ENCODE assay signal across 29 mouse cellular contexts in the genomic region with DNA sequence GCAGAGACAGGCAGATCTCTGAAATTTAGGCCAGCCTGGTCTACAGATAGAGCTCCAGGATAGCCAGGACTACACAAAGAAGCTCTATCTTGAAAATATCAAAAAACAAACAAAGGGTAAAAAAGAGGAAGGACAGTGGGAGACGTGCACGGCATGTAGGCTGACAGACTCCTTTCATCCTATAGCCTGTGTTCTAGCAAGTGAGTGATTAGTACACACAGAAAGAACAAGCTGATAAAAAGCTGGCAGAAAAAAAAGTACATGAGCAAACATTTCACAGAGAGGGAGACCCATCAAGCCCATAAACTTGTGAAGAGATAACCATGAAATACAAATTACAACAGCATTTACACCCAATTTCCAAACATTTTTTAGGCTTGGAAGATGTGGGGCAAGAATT. TPM values are rescaled to one million over a fixed set of nuclear protein-coding genes. Genes with fewer than 3 reads are reported as not detected.
A peak's percentile ranks its signal among the peaks of the same experiment; 100 is the strongest.
DNase-seq lines count a peak whose midpoint lies in the region; ATAC-seq and TF ChIP-seq lines count a peak whose summit lies in the region.
"Had no signal": no experiment of that assay in that cellular context is flagged by ENCODE, and none has a peak within 500 bp of the region (broad histone marks: within the 10 kb centered on the region; RNA-seq: fewer than 3 reads in every experiment).

No protein-coding gene starts in this region.

- H3K27me3 ChIP-seq in intestine, embryonic 14.5 days (replicated peaks; ENCODE audit: control insufficient read depth, insufficient read depth, low read length) = peaks cover 32% of the 10 kb centered on the region
- H3K27me3 ChIP-seq in intestine, postnatal 0 days (replicated peaks; ENCODE audit: control insufficient read depth, insufficient read depth, low read length) = peaks cover 9% of the 10 kb centered on the region
- no peaks in the 10 kb centered on the region for H3K27me3 ChIP-seq in thymus, adult 2 months (ENCODE audit: control insufficient read depth, insufficient read depth, low read length)
- H3K27me3 ChIP-seq in heart, embryonic 12.5 days (replicated peaks) = peaks cover 39% of the 10 kb centered on the region
- H3K27me3 ChIP-seq: CH12.LX had no signal

- H3K4me3 ChIP-seq in intestine, embryonic 14.5 days (ENCODE audit: low read depth, low read length) = no peak overlapping the region
- H3K4me3 ChIP-seq in intestine, postnatal 0 days (ENCODE audit: low read depth, low read length) = no peak overlapping the region
- H3K4me3 ChIP-seq in thymus, adult 2 months (ENCODE audit: control insufficient read depth, insufficient read depth, low read length) = no peak overlapping the region
- H3K4me3 ChIP-seq in heart, embryonic 12.5 days = no peak overlapping the region
- H3K4me3 ChIP-seq: forebrain, embryonic 10.5 days; forebrain, embryonic 13.5 days; heart, embryonic 15.5 days had no signal

- no peak overlapping the region for H3K9ac ChIP-seq in intestine, embryonic 14.5 days (ENCODE audit: low read length)
- H3K9ac ChIP-seq in intestine, postnatal 0 days (ENCODE audit: low read depth, low read length) = no peak overlapping the region
- H3K9ac ChIP-seq in heart, embryonic 12.5 days = no peak overlapping the region
- H3K9ac ChIP-seq: forebrain, embryonic 13.5 days; heart, embryonic 15.5 days; hindbrain, embryonic 14.5 days had no signal

- no peaks in the 10 kb centered on the region for H3K4me1 ChIP-seq in intestine, embryonic 14.5 days (replicated peaks; ENCODE audit: control insufficient read depth, insufficient read depth, low read length)
- H3K4me1 ChIP-seq in intestine, postnatal 0 days (replicated peaks; ENCODE audit: control insufficient read depth, insufficient read depth, low read length) = no peaks in the 10 kb centered on the region
- H3K4me1 ChIP-seq in thymus, adult 2 months (replicated peaks; ENCODE audit: control insufficient read depth, insufficient read depth, low read length) = peaks cover 27% of the 10 kb centered on the region
- H3K4me1 ChIP-seq in heart, embryonic 12.5 days (replicated peaks) = no peaks in the 10 kb centered on the region
- H3K4me1 ChIP-seq: forebrain, embryonic 10.5 days; forebrain, embryonic 13.5 days; heart, embryonic 15.5 days had no signal

- ATAC-seq in intestine, embryonic 14.5 days (replicated peaks; ENCODE audit: low FRiP score, low TSS enrichment, low read depth) = no peak
- no peak for ATAC-seq in intestine, postnatal 0 days
- ATAC-seq in megakaryocyte, adult 5-6 weeks (ENCODE audit: poor library complexity, severe bottlenecking) = peak; percentile 23; the same call in 1 of the 2 replicates
- no peak for ATAC-seq in heart, embryonic 12.5 days (ENCODE audit: insufficient number of reproducible peaks, low FRiP score)
- ATAC-seq: activated CD4-positive, CD25-positive, alpha-beta regulatory T cell, adult 4 months; forebrain, embryonic 13.5 days; forebrain, embryonic 16.5 days; hindbrain, postnatal 0 days had no signal

- no peak overlapping the region for H3K4me2 ChIP-seq in intestine, embryonic 14.5 days (ENCODE audit: low read length)
- H3K4me2 ChIP-seq in intestine, postnatal 0 days (replicated peaks; ENCODE audit: low read depth) = no peak overlapping the region
- no peak overlapping the region for H3K4me2 ChIP-seq in heart, embryonic 12.5 days
- H3K4me2 ChIP-seq: forebrain, embryonic 13.5 days; heart, embryonic 11.5 days; heart, embryonic 15.5 days; hindbrain, embryonic 14.5 days had no signal

- H3K27ac ChIP-seq in intestine, embryonic 14.5 days (ENCODE audit: low read depth) = no peak overlapping the region
- H3K27ac ChIP-seq in intestine, postnatal 0 days (ENCODE audit: low read depth, low read length) = no peak overlapping the region
- H3K27ac ChIP-seq in thymus, adult 2 months (ENCODE audit: control insufficient read depth, insufficient read depth, low read length) = peak overlapping the region; percentile 52
- H3K27ac ChIP-seq in heart, embryonic 12.5 days (ENCODE audit: poor library complexity, severe bottlenecking) = no peak overlapping the region
- H3K27ac ChIP-seq: forebrain, embryonic 10.5 days; forebrain, embryonic 13.5 days; heart, embryonic 15.5 days; hindbrain, embryonic 14.5 days; hindbrain, postnatal 0 days had no signal

- 52% methylated on average over 2 of the region's 2 CpGs for WGBS in intestine, embryonic 14.5 days
- WGBS in intestine, postnatal 0 days = 19% methylated on average over 2 of the region's 2 CpGs
- WGBS in thymus, adult 2 months = 18% methylated on average over 2 of the region's 2 CpGs
- 23% methylated on average over 2 of the region's 2 CpGs for WGBS in heart, embryonic 12.5 days

- peak; percentile 44 for DNase-seq in intestine, embryonic 14.5 days (ENCODE audit: low spot score)
- no peak for DNase-seq in thymus, adult 2 months
- no peak for DNase-seq in thymus, postnatal 25 days
- DNase-seq in kidney, adult 18-20 months = no peak
- DNase-seq: adrenal gland, adult 8-10 months; adrenal gland, postnatal 36 days; B cell, adult 2 months; cerebellum, adult 18-20 months; cerebellum, adult 9-10 months; cerebellum, postnatal 14 days; gastrocnemius, postnatal 10 days; gastrocnemius, postnatal 36 days; heart, postnatal 10 days; heart, postnatal 4 days had no signal

- no peak for TF ChIP-seq CTCF in intestine, postnatal 0 days (IDR thresholded peaks at IDR 0.05; ENCODE audit: low read depth)
- TF ChIP-seq CTCF in thymus, adult 2 months (IDR thresholded peaks at IDR 0.05; ENCODE audit: borderline replicate concordance, control insufficient read depth, extremely low read depth, insufficient read depth, low read length, poor library complexity) = no peak

- no peaks in the 10 kb centered on the region for H3K36me3 ChIP-seq in intestine, embryonic 14.5 days (ENCODE audit: control insufficient read depth, insufficient read depth, low read length)
- no peaks in the 10 kb centered on the region for H3K36me3 ChIP-seq in intestine, postnatal 0 days (ENCODE audit: control insufficient read depth, insufficient read depth)
- peaks cover 5% of the 10 kb centered on the region; the same call in 1 of the 2 replicates for H3K36me3 ChIP-seq in thymus, adult 2 months (ENCODE audit: control insufficient read depth, insufficient read depth, low read length)
- H3K36me3 ChIP-seq in heart, embryonic 12.5 days = no peaks in the 10 kb centered on the region
- H3K36me3 ChIP-seq: forebrain, embryonic 10.5 days; heart, embryonic 15.5 days had no signal

- TF ChIP-seq POLR2A in thymus, adult 2 months (IDR thresholded peaks at IDR 0.05; ENCODE audit: control insufficient read depth, extremely low read depth, insufficient read depth, low read length, poor library complexity) = no peak

- no peaks in the 10 kb centered on the region for H3K9me3 ChIP-seq in intestine, embryonic 14.5 days (ENCODE audit: control insufficient read depth, low read length)
- no peaks in the 10 kb centered on the region for H3K9me3 ChIP-seq in intestine, postnatal 0 days (ENCODE audit: control insufficient read depth)
- H3K9me3 ChIP-seq in heart, embryonic 12.5 days (replicated peaks) = 0 out of 2 replicates have a peak, but pooled peaks cover 4% of the 10 kb centered on the region
- H3K9me3 ChIP-seq: forebrain, embryonic 10.5 days; forebrain, embryonic 13.5 days; heart, embryonic 15.5 days had no signal

RNA-seq across cellular contexts. Expression of a gene that starts 14.1 kb away (rescaled TPM):
- polyA plus RNA-seq in intestine, embryonic 14.5 days (2014; fragmentation: Nextera tagmentation; extraction: Ambion mirVana) = 0.69 and 1.4 TPM in 2 replicates
- polyA plus RNA-seq in intestine, postnatal 0 days (2015; fragmentation: Nextera tagmentation; extraction: Ambion mirVana) = 0.37 and 0.38 TPM in 2 replicates
- polyA plus RNA-seq in thymus, adult 2 months (2012; rRNA removed) = 191 and 219 TPM in 2 replicates
- 1.0 and 3.6 TPM in 2 replicates for total RNA-seq in megakaryocyte, adult 5-6 weeks (2015)
- 2.2 and 3.7 TPM in 2 replicates for total RNA-seq in megakaryocyte, adult 5-6 weeks (2017)
- polyA plus RNA-seq in heart, embryonic 12.5 days (2016; fragmentation: Nextera tagmentation; extraction: Ambion mirVana) = 0.08 TPM in 1 of 2 replicates, not detected in the other
- total RNA-seq: gastrocnemius, adult 18-20 months; heart, adult 8-10 months had no signal
- polyA plus RNA-seq: embryonic facial prominence, embryonic 11.5 days; forebrain, embryonic 10.5 days; forebrain, embryonic 13.5 days; forebrain, embryonic 16.5 days; heart, embryonic 11.5 days; hindbrain, embryonic 14.5 days had no signal

Comparison
In these comparisons a context has a peak if more than half of its experiments do, and no peak if none do; other contexts are left out.
1. RNA of a gene that starts 14.1 kb away (polyA plus RNA-seq): 191 to 219 TPM in thymus, adult 2 months; 0.69 to 1.4 TPM in intestine, embryonic 14.5 days, 0.37 to 0.38 TPM in intestine, postnatal 0 days and 0.08 TPM in heart, embryonic 12.5 days; every median in the first group is over 10 times any median in the second.